Mouse (Mus musculus) erythroblast, adult 5-6 weeks (primary cell): Measurements from ENCODE around the gene Ltn1. TPM values are rescaled to one million over a fixed set of nuclear protein-coding genes. Genes with fewer than 3 reads are reported as not detected.

ENCODE experiments used
- ATAC-seq: replicated peaks from 2 replicates; pipeline ENCODE4 v1.8.0; 2016; ENCODE audit warnings: moderate number of reproducible peaks, mild to moderate bottlenecking, moderate TSS enrichment, inconsistent platforms; ENCODE audit not compliant: poor library complexity, low FRiP score, severe bottlenecking
- total RNA-seq, 2 experiments: library from RNA; stranded (forward) in 1 of 2; stranded (reverse) in 1 of 2; fragments of 150-400 nt in 1 of 2; fragments of 200-764, 138-1000 nt in 1 of 2; gene quantifications; 2 replicates each; pipeline versions ENCODE4 v1.2.3 to v1.2.4; 2015 to 2017; ENCODE audit warnings: low replicate concordance in 2 of 2

Gene Ltn1
- 4.2 and 7.1 TPM in 2 replicates for total RNA-seq (2015; ENCODE audit: low replicate concordance)
- total RNA-seq (2017; ENCODE audit: low replicate concordance): 8.2 and 8.5 TPM in 2 replicates

DNA sequence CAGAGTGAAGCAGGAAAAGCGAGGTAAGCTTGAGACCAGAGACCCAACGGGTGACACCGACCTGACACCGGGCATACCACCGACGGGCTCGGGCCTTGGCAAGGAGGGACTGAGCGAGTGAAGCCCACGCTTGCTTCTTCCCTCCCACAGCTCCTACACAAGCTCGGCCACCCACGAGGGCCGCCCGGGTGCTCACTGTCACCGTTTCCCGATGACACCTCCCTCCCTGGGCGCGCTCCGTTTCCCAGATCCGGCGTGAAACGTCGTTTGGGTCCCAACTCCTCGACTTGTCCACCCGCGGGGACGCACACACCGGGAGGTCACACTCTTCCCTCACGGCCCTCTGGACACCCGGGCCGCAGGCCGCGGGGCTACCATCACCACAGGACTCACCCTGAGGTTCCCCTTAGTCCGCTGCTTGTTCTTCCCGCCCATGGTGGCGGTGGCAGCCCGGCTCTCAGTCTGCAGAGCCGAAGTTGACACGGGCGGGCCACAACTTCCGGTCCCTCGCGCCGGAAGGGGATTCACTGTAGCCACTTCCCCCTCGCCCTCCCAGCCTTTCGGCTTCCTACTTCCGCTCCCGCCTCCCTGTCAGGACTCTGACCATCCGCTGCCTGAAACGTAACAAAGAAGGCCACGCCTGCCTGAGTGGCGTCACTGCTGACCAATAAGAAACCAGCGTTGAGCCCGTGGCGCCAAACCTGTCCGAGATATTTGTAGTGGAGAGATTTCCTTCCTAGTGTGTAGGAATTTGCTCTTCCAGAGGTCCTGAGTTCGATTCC lies at the start of gene Ltn1:
TSS of gene Ltn1 (minus strand) at position 580 of the 782 bp plus-strand sequence.
- ATAC-seq: peak; percentile 100

DNA sequence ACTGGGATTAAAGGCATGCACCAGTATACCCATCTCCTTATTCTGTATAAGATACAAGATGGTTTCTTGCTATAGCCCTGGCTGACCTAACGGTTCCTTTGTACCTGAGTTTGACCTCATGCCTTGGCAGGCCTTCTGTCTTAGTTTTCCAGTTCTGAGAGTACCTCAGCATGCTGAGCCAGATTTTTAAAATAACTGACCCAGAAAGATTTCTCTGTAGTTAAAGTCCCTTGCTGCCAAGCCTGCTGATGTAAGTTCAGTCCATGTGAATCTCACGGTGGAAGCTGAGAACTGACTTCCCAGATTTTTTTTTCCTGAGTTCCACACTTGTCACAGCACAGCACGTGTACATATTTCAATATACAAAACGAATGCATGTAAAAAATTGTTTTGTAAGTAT lies 38.2 kb upstream of the Ltn1 start:
- ATAC-seq: no peak

DNA sequence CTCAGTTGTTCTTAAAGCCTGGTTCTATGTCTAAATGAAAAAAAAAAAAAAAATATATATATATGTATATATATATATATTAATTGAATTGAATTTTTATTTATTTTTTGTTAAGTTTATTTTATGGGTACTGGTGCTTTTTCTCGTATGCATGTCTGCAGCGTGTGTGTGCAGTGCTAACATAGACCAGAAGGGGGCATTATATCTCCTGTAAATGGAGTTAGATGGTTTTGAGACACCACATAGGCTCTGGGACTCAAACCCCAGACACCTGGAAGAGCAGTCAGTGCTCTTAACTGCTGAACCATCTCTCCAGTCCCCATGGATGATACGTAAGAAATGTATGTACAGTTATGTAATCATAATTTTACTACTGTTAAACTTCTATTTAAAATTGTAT lies 26.3 kb upstream of the Ltn1 start:
- no peak for ATAC-seq

DNA sequence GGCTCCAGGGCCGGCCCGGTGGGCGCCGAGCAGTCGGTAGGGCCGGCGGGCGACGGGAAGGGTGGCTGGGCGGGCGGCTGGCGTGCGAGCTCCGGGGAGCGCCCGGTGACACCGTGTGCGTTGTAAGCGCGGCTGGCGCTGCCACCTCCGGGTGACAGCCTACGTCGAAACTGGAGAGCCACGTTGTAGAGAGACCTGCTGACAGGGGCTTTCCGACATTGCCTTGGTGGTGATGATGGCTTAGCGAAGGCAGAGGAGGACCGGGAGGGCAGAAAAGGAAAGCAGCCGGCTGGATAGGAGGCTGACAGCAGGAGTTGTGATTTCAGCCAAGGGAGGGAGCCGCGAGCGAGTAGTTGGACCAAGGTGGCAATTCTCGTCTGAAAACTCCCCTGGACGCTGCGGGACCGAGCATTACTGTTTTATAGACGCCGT lies 22.8 kb upstream of the Ltn1 start:
- ATAC-seq: peak; percentile 76

DNA sequence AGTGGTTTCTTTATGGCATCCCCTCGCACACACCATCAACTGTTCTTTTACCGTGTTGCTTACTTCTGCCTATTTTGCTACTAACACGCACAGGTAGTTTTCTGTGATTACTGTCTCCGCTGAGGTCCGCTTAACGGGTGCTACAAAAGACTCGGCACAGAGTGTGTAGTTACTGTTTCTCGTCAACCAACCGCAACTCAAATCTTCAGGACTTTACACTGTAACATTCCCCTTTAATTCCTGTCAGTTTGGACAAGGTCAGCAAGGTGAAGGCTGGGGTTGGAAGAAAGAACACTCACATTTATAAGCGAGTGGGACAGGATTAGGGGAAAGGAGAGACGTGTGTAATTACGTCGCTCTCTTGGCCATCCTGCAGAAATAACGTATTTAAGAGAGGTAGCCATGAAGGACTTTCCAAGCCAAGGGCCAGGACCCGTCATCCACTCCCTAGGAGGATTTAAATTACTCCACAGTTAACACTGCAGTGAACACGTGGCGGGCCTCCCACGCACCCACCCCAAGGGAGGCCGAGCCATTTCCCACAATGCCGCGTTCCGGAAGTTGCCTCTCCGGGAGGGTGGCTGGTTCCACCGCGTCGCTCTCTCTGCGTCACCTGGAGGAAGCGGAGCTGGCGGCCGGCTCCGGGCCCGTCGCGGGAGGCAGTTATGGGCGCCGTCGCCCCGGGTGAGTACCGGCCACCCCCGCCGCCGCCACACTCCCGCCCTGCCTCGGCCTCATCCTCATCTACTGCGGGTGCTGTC lies 22.2 kb upstream of the Ltn1 start, which contains the start of gene Usp16:
TSS of gene Usp16 (plus strand) at position 285 of the 761 bp plus-strand sequence.
- ATAC-seq: peak; percentile 98

DNA sequence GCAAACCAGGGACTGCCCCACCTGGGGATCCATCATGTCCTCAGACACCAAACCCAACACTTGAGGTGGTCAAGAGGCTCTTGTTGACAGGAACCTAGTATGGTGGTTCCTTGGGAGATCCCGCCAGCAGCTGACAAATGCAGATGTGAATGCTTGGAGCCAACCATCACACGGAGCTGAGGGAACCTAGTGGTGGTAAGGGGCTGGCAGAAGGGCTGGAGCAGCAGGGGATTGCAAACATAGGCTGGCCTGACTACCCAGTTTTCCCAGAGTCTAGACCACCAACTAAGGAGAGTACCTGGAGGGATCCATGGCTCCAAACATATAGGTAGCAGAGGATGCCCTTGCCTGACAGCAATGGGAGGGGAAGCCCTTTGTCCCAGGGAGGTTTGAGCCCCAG lies 20.8 kb upstream of the Ltn1 start:
- no peak for ATAC-seq

DNA sequence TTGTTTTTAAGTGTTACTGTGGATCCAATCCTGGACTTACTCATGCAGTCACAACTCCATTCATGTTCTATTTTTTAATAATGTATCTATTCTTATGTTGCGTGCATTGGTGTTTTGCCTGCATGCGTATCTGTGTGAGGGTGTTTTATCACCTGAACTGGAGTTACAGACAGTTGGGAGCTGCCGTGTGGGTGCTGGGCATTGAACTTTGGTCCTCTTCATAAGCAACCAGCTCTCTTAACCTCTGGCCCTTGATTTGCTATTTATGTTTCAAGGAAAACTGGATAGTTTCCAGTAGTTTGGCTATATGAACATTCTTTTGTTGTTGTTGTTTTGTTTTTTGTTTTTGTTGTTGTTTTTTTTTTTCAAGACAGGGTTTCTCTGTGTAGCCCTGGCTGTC lies 13.1 kb upstream of the Ltn1 start:
- ATAC-seq: no peak

DNA sequence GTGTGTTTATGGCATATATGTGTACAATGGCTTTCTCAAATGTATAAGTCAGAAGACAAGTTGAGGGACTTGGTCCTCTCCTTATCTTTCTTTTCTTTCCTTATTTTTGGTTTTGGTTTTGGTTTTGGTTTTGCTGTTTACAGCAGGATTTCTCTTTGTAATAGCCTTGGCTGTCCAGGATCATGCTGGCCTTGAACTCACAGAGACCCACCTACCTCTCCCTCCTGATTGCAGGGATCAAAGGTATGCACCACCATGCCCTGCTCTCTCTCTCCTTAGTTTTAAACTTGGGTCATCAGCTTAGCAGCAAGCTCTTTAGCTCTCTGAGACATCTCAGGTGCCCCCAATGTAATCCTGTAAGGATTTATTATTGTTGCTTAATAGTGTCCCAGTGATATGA lies 12.7 kb upstream of the Ltn1 start:
- no peak for ATAC-seq

DNA sequence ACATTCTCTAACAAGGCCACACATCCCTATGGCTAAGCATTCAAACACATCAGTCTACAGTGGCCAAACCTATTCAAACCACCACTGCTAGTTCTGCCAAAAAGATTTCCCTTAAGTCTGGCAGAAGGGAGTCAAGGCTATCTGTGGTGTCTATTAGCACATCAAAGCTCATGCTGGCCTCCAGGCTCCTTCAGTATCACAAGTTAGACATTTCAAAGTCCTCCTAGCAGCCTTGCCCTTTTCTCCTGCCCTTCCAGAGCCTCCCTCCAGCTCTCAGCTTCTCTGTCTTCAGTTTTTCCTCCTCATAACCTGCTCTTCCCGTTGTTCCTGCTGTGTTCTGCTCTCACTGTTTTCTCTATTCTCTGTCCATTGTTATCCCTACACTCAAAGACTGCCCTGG lies 11.7 kb upstream of the Ltn1 start:
- no peak for ATAC-seq

DNA sequence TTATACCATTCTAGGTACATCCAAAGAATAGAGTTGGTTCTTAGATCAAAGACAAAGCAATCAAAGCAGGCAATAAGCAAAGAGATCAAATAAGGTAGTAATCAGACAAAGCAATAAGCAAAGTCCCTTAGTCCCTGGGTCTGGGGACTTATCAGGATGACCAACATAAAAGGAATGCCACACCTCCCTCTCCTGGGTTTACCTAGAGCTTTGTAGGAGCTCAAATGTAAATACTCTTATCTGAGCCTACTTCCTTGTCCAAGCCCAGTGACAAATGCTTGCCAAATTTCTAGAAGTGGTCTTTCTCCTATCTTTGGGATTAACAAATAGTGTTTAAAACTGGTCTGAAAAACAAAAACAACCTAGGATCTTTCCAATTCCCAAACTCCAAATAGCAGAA lies 10.8 kb upstream of the Ltn1 start:
- no peak for ATAC-seq

DNA sequence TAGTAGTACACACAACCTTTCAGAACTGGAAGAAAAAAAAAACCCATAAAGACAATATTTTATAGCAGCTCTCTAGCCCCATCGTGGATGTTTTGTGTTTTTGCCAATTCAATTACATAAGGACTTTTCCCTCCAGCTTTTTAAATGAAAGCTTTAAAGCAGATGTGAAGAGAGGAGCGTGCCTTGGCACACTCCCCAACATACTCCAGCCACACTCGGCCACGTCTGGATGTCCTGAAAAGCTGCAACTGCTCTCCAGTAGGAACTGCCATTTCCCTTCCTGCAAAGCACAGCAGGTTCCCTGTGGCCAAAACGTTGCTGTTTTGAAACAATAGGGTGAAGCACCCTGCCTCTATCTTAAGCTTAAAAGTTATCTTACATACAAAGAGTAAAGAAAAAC lies 9.9 kb upstream of the Ltn1 start:
- no peak for ATAC-seq

DNA sequence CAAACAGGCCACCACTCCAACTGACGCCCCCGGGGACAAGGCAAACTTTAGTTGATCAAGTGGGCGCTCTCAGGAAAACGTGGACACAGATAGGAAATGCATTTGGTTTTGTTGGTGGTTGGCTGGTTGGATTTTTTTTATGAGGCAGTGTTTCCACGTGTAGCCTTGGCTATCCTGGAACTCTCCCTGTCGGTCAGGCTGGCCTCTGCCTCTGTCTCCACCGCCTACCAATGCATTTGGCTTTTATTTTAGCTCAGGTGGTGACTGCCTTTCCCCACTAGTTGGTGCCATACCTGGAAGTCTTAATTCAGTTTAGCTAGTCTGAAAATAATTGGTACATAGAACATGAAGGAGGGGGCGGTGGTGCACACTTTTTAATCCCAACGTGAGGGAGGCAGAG lies 8.7 kb upstream of the Ltn1 start:
- 0 out of 2 replicates have a peak, but pooled peaks have one; percentile 39 for ATAC-seq

DNA sequence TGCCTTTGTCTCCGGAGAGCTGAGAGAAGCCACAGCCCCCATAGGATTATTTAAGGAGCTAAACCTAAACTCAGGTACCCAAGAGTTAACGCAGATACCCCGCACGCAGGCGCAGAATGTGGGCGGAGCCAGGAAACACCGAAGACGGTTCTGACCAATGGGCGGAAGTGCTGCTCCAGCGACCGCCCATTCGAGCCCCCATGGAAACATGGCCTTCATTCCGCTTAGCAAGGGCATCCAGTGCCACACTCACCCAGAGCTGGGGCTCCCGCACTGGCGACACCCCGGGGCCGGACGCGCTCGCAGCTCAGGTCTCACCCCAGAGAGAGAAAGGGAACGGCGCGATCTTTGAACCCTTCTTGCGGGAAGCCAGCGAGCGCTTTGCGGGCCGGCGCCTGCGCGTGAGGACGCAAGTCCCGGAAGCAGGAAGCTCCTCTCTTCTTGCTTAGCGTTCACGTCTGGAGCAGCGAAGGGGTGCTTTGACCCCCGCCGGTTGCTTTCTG lies 7.8 kb upstream of the Ltn1 start, which contains the start of gene Rwdd2b:
TSS of gene Rwdd2b (minus strand) at position 390 of the 503 bp plus-strand sequence.
- peak; percentile 97 for ATAC-seq

DNA sequence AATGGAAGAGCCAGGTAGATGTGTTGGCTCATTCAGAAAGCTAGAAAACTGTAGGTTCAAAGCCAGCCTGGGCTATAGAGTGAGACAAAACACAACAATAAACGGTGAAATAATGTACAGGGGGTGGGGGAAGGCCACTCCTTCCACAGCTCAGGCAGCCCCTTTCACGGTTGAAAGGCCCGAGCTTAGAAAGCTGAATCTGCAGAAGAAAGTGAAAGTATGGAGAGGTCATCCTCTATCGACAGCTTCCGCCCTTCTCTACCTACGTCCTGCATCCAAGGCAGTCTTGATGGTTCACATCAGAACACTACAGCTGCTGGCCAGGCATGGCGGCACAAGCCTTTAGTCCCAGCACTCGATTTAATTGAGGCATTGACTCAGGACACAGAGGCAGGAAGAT lies 6.3 kb upstream of the Ltn1 start:
- no peak for ATAC-seq

DNA sequence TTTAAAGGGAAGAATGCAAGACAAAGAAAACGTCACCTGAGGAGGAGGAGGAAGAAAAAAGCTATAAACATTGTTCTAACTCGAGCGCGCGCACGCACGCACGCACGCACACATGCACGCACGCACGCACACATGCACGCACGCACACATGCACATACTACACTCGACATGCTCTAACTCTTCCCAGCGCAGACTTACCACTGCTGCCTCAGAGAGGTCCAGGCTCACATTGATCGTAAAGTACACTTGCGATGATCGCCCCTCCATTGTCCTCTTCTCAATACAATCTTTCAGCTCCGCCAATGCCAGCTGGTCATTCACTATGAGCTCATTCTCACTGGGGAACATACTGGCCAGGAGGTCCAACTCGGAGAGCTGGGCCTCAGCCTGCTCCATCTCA lies 4.7 kb upstream of the Ltn1 start:
- no peak for ATAC-seq

DNA sequence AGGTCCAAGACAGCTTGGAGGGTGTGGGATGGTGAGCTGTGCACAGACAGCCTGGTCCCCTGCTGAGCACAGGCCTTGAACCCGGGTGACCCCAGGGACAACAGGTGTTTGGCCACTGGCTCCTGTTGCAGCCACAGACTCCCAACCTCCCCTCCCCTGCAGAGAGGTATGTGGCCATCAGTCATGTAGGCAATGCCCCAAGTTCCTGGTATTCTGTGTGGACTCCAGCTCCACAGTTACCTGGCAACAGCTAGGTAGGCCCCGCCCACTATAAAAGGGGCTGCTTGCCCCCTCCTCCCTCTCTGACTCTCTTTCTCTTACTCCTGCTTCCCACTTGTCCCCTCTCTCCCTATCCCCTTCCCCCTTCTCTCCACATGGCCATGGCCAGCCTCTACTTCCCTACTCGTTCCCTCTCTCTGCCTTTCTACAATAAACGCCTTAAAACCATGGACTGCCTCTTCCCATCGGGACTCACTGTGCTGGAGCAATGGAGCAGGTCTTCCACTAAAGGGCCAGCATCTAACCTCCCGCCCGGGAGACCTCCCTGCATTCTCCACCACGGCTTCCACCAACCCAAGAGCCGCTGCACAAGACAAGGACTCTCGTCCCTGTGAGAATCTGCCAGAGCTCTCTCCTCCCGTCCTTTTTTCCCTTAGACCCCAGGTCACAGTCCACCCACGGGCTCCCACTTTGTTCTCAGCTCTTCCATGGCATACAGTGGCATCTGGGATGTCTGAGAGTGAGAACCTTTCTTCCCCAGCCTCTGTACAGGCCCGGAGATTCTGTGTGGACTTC lies 3.2 kb upstream of the Ltn1 start:
- no peak for ATAC-seq

DNA sequence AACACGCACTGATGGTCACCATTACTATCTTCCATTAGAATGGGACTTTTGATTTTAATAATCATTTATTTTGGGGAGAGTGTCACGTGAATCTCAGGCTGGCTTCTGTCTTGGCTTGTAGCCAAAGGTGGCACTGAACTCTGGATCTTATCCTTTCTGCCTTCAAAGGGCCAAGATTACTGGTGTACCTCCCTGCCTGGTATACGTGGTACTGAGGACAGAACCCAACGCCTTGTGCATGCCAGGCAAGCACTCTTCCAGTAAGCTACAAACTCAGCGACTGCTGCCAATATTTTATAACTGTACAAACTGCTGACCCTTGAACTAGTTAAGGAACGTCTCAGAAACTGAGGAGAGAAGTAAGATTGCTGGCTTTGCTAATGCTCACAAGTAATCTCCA lies 2.5 kb upstream of the Ltn1 start:
- no peak for ATAC-seq

DNA sequence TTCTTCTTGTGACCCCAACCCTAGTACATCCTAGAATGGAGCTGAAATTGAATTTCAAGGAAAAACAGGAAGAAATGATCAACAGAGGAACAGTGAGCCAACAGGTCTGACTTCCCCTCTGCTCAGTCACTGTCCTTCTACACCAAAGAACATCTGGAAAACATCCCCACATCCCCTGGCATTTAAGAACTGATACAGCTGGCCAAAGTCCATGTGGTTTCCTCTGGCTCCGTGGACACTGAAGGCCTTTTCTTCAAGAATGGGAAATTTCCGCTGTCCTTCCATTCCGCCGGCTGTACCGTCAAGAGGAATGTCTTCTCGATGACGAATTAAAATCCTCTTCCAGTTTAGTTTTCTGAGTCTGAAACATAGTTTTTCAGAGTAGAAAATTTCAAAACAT lies 1.9 kb upstream of the Ltn1 start:
- no peak for ATAC-seq

DNA sequence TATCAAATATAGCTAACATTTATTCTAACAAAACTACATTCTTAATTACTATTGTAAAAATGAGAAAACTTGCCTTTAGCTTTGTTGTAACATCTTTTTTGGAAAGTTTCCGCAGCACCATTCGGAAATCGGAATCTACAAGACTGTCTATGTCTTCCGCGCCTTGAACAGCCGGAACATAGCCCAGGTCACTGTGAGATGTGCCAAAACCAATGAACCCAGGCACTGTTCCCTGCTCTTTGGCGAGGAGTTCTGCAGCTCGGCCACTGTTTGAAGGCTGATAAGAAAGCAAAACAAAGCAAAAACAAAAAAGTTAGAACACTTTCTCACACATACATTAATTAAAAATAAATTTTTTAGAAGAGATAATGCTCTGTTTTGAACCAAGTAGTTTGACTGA lies 4.9 kb downstream of the Ltn1 start:
- no peak for ATAC-seq

DNA sequence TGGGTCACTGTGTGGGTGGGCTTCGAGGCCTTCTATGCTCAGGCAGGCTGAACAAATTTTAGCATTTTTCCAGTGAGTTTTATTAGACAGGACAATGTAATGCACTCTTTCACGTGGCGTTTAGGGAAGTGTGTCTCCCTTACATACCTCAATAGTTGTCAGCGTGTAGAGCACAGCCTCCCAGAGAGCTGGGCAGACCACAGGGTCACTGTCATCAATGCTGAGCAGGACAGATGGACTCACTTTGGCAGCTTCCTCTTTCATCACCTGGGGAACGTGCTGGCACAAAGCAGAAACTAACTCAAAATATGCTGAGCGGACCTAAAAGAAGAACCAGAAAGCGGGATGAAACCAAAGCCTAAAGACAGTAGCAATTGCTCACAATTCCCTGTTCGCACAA lies 11.8 kb downstream of the Ltn1 start:
- ATAC-seq: no peak
